Mouse (Mus musculus): Measurements from ENCODE around the gene Olfr523. TPM values are rescaled to one million over a fixed set of nuclear protein-coding genes. Genes with fewer than 3 reads are reported as not detected.

Olfr523 gene
- polyA plus RNA-seq, 1 experiment = not detected

DNA sequence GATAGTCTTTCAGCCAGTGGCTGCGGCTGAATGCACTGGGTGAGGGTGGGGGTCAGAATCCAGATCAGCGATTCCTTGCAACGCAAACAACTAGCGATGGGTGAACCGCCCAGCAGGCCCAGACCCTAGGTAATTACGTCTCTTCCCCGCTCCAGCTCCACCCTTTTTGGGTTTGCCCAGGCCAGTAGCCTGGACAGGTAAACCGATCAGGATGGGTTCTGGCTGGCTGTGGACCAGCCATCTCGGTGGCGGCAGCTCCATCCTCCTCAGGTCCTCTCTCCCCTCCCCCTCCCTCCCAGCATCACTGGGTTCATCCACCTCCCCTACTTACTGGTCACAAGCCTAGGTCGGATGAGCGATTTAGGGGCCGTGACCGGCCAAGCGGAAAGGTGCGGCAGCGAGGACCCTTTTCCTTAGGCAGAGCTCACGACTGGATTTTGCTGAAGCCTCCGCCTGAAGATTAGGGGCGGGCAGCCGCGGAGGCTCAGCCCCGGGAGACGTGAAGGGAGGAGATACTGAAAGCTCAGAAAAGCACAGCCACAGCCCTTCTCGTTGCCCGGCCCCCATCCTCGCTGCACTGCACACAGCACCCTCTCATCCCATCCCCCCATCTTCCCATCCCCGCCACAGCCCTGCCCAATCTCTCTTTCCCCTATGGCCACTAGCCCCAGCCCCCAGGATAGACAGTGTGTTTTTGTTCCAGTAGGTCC lies 18.6 kb upstream of the Olfr523 start, which contains the start of gene Sprn:
TSS of gene Sprn (minus strand) at position 660 of the 710 bp plus-strand sequence.
- no peak within 1 kb of the TSS; the same call in 1 of the 2 replicates for H3K4me3 ChIP-seq (ENCODE audit: insufficient read depth, low read depth, low read length)
- no peaks in the 10 kb centered on the region for H3K4me1 ChIP-seq (ENCODE audit: control insufficient read depth, insufficient read depth, insufficient read length, low read length)
- no peak within 1 kb of the TSS for H3K27ac ChIP-seq (replicated peaks; ENCODE audit: low read depth, low read length)

DNA sequence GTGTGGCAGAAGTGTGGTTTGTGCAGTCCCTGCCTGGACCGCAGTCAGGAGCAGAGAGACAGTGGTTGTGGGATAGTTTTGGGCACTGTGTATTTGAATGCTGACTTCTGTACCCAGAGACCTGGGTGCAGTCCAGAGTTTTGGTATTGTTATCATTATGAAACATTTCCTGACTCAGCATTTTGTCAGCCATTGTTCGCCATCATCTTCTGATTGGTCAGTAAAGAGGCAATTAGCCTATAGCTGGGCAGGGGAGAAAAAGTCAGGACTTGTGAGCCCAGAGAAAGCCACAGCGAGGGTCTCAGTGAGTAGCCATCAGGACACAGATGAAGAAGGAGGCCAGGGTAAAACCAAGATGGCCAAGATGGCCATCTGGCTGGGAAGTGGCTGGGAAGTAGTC lies 12.7 kb upstream of the Olfr523 start:
- Histone ChIP-seq H3K4me3 (ENCODE audit: insufficient read depth, low read depth, low read length) (no peak overlapping the region), H3K4me1 (ENCODE audit: control insufficient read depth, insufficient read depth, insufficient read length, low read length) (no peaks in the 10 kb centered on the region), H3K27ac (replicated peaks; ENCODE audit: low read depth, low read length) (no peak overlapping the region)

DNA sequence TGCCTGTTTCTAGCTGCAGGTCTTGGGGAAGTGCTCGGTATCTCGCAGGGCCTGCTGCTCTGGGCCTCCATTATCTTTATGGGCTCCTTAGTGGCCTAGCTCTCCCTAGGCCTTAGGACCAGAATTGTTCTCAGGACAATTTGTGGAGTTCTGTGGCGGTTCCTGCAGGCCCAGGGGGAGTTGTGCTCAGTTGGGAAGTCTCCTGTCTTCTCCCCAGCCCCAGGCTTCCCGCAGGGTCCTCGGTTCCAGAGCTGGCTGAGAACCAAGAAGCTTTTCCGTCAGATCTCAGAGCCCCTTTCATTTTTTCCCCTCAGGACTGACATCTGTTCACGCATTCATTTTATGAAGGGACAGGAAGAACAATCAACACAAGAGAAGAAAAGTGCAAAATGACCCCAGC lies 8.4 kb upstream of the Olfr523 start, which contains the start of gene Olfr522:
TSS of gene Olfr522 (minus strand) at position 101 of the 400 bp plus-strand sequence.
- Histone ChIP-seq H3K4me3 (ENCODE audit: insufficient read depth, low read depth, low read length) (no peak within 1 kb of the TSS), H3K27ac (replicated peaks; ENCODE audit: low read depth, low read length) (no peak within 1 kb of the TSS), H3K4me1 (ENCODE audit: control insufficient read depth, insufficient read depth, insufficient read length, low read length) (no peaks in the 10 kb centered on the region)

DNA sequence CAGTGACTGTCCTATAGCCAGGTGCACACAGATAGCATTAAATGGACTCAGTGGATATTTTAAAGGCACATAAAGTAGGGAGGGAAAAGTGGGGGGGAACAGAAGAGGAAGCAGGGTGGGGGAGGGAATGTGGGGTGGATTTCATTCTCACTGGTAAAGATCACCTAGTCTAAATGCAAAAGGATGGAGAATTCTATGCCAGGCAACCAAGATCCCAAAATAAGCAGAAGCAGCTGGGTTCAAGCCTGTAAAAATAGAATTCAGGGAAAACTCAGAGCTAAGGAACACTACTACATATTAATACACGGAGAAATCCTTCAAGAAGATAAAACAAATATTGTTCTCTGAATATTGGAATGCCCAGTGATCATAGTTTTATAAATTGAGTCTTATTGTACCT lies 5.1 kb upstream of the Olfr523 start:
- H3K4me1 ChIP-seq (ENCODE audit: control insufficient read depth, insufficient read depth, insufficient read length, low read length) = no peaks in the 10 kb centered on the region
- H3K4me3 ChIP-seq (ENCODE audit: insufficient read depth, low read depth, low read length) = no peak overlapping the region
- H3K27ac ChIP-seq (replicated peaks; ENCODE audit: low read depth, low read length) = no peak overlapping the region

DNA sequence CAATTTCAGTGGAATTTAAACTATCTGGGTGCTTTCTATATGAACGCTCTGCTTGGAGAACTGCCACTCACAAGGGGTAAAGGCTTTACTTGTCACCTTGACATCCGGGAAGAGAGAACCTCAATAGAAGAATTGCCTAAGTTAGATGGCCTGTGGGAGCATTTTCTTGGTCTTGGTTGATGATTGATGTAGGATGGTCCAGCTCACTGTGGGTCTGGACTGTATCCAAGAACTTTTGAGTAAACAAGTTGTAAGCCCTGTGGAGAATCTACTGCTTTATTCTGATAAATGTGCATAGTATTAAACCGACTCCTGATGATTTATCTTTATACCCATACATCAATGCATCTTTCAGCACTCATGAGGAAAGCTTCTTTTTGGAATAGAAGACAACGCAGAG lies 3.6 kb upstream of the Olfr523 start:
- no peak overlapping the region for H3K4me3 ChIP-seq (ENCODE audit: insufficient read depth, low read depth, low read length)
- no peaks in the 10 kb centered on the region for H3K4me1 ChIP-seq (ENCODE audit: control insufficient read depth, insufficient read depth, insufficient read length, low read length)
- H3K27ac ChIP-seq (replicated peaks; ENCODE audit: low read depth, low read length) = no peak overlapping the region

DNA sequence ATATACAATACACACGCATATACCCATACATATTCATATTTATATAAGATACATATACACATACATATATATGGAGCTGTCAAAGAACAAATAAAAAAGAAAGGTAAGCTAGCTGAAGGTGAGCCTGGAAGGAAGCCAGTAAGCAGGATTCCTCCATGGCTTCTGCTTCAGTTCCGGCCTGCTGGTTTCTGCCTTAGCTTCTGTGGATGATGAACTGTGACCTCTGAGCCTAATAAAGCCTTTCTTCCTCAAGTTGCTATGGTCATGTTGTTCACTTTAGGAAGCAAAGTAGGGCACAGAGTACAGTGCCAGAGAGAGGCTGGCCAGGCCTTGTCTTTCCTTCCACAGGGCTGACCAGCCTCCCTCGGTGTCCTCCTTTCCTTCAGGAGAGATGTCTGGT lies 2.2 kb upstream of the Olfr523 start:
- Histone ChIP-seq H3K4me3 (ENCODE audit: insufficient read depth, low read depth, low read length) (no peak overlapping the region), H3K27ac (replicated peaks; ENCODE audit: low read depth, low read length) (no peak overlapping the region), H3K4me1 (ENCODE audit: control insufficient read depth, insufficient read depth, insufficient read length, low read length) (no peaks in the 10 kb centered on the region)

DNA sequence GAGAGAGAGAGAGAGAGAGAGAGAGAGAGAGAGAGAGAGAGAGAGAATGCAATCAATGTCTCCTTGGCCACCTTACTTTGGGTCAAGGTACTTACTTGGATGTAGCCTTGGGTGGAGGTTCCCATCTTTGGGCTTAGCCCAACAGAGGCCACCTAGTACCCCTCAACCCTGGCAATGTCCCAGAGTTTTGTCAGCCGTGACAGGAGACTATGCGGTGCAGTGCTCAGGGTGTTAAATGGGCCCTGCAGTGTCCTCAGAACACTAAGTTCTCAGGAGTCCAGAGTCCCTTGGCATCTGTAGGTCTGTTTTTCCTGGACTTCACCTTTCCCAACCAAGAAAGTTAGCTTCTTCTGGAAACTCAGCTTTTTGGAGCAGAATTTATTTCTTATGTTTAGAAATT lies 6.2 kb downstream of the Olfr523 start:
- Histone ChIP-seq H3K4me3 (ENCODE audit: insufficient read depth, low read depth, low read length) (no peak overlapping the region), H3K4me1 (ENCODE audit: control insufficient read depth, insufficient read depth, insufficient read length, low read length) (no peaks in the 10 kb centered on the region), H3K27ac (replicated peaks; ENCODE audit: low read depth, low read length) (no peak overlapping the region)

DNA sequence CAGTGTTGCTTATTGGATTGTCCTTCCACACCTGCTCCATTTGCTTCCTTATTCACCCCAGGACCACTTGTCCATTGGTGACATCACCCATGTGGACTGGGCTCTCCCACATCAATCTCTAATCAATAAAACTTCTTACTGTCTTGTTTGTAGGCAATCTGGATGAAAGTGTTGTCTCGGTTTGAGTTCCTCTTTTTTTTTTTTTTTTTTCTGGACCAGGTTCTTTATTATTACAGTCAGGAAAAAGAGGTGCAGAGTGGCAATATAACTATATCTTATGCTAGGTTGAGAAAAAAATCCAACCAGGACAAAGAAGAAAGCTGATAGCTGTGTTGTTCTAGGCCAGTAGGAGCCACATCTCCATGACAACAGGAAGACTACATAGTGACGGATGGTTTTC lies 7.7 kb downstream of the Olfr523 start:
- Histone ChIP-seq H3K27ac (replicated peaks; ENCODE audit: low read depth, low read length) (no peak overlapping the region), H3K4me3 (ENCODE audit: insufficient read depth, low read depth, low read length) (no peak overlapping the region), H3K4me1 (ENCODE audit: control insufficient read depth, insufficient read depth, insufficient read length, low read length) (no peaks in the 10 kb centered on the region)

DNA sequence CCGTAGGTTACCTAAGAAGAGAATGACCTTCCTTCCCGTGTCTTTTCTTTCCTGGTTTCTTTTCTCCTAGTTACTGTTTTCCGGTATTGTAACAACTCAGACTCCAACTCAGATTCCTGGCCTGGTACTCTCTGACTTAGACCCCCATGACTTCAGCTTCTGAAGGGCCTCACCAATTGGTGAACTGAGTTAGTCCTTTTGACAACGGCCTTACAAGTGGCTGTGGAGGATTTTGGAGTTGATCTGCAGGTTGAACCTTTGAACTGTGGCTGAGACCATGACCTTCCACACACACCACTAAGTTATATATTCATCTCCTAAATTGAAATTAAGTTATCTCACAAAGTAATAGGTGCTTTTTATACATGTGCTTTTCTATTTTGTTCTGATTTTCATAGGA lies 11.2 kb downstream of the Olfr523 start:
- H3K4me1 ChIP-seq (ENCODE audit: control insufficient read depth, insufficient read depth, insufficient read length, low read length) = no peaks in the 10 kb centered on the region
- H3K4me3 ChIP-seq (ENCODE audit: insufficient read depth, low read depth, low read length) = no peak overlapping the region

DNA sequence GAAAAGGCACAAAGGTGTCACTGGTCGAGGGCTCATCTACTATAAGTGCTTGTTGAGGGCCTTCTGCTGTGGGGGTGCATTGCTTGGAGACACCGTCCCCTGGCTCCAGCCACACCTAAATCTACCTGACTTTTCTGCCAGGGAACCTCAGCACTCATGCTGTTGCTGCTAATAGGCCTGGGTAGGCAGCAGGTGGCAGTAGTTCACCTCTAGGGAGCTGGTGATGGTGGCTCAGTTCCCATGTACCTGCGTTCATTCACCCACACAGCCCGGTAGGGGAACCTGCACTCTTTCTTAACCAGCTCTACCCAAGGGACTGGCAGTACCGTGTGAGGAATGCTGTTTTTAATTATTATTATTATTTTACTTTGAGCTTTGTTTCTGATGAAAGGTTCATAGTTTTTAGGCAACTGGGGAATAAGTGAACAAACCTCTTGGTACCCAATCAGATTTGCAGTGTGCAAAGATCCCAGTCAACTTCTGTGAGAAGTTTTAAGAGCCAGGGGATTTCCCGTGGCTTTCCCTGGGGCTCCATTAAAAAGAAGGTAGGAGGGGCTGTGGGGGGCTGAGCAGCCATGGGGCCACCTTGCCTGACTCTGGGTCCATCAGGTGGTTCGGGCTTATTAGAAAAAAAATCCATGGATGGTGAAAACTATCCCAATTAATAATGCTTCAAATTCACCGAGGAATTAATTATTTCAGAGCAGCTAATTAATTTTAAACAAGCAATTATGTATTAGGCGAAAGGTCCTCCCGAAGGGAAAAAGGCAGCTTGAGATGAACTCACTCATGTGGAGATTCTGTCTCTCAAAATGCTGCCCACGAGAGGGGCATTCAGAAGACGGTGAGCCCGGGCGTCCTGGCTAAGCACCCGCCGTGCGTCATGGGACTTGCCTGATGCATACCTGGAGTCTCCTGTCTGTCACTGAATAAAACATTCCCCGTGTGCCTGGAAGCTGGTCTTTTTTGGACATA lies 13.9 kb downstream of the Olfr523 start:
- no peaks in the 10 kb centered on the region for H3K4me1 ChIP-seq (ENCODE audit: control insufficient read depth, insufficient read depth, insufficient read length, low read length)
- H3K27ac ChIP-seq (replicated peaks; ENCODE audit: low read depth, low read length) = no peak overlapping the region
- H3K4me3 ChIP-seq (ENCODE audit: insufficient read depth, low read depth, low read length) = no peak overlapping the region

More for the DNA sequence above, 11.2 kb downstream of the Olfr523 start:
- H3K27ac ChIP-seq (replicated peaks; ENCODE audit: low read depth, low read length) = no peak overlapping the region

DNA sequence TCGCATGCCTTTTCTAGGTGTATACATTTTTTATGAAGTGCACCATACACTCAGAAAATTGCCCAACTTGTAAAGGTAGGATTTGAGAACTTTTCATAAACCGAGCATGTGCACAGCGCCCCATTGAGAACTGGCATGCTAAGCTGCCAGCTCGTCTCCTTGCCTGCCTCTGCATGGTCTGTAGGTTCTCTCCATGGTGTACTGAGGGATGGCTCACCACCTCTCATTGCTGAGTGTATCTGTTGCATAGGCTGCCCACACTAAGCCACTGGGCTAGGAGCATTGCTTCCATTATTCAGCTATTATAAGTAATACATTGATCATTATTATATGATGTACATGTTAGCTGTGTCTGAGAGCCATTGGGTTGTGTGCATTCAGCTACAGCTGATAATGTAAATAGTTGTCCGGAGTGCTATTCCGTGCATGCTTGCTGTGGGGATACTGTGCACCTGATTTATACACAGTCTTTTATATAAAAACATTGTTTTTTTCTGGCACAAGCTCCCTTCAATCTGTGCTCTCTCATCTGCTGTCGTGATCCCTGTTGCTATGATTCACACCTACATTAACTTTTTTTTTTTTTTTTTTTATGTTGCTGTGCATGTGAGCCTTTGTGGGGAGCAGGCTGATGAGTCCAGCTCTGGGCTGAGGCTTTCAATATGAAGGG lies 14.8 kb downstream of the Olfr523 start:
- no peak overlapping the region for H3K27ac ChIP-seq (replicated peaks; ENCODE audit: low read depth, low read length)
- H3K4me1 ChIP-seq (ENCODE audit: control insufficient read depth, insufficient read depth, insufficient read length, low read length) = no peaks in the 10 kb centered on the region
- no peak overlapping the region for H3K4me3 ChIP-seq (ENCODE audit: insufficient read depth, low read depth, low read length)

DNA sequence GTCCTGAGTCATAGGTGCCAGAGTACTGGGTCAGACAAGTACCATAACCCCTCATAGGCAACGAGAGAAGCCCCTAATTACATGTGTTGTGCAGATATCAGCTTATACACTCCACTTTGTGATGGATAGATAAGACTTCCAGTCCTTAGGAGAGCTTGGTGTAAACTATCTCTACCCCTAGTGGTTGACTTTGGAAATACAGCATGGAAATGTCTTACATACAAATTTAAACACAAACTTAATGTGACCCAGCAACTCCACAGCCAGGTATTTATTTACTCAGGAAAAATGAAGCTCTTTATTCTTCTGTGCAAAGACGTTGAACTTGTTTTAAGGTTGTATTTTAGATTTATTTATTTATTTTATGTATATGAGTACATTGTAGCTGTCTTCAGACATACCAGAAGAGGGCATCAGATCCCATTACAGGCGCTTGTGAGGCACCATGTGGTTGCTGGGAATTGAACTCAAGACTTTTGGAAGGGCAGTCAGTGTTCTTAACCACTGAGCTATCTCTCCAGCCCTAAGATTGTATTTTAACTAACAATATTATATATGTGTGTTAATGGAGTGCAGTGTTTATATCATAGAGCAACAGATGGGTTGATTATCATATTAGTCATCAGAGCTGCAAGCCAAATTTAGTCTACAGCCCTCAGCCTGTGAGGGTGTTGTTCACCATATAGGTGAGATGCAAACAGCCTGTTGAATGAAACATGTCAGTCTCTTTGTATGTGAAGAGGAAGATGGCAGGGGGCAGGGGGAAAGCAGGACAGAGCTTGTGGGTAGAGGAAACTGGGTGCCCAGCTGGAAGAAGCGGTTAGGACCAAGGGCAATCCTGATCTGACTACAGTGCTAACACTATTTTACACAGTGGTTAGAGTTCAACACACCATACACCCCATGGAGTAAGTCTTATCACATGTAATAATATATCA lies 15.6 kb downstream of the Olfr523 start:
- Histone ChIP-seq H3K27ac (replicated peaks; ENCODE audit: low read depth, low read length) (no peak overlapping the region), H3K4me3 (ENCODE audit: insufficient read depth, low read depth, low read length) (no peak overlapping the region), H3K4me1 (ENCODE audit: control insufficient read depth, insufficient read depth, insufficient read length, low read length) (no peaks in the 10 kb centered on the region)

DNA sequence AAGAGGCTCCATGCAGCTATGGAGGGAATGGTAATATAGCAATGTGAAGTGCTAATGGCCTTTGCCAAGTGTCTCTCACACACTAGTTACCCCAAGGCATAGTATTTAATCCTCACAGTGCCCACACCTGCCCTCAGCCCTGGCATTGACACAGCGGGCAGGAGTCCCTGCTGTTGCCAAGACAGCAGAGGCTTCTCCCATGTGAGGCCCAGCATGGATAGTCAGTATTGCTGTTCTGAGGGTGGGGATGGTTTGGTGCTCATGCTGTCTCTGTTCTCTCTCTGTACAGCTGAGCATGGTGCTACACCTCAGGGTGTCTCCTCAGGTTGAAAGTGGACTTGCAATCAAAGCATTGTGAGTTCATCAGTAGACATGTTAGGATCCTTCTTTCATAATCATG lies 17.4 kb downstream of the Olfr523 start:
- no peak overlapping the region for H3K27ac ChIP-seq (replicated peaks; ENCODE audit: low read depth, low read length)
- no peak overlapping the region for H3K4me3 ChIP-seq (ENCODE audit: insufficient read depth, low read depth, low read length)
- H3K4me1 ChIP-seq (ENCODE audit: control insufficient read depth, insufficient read depth, insufficient read length, low read length) = no peaks in the 10 kb centered on the region

DNA sequence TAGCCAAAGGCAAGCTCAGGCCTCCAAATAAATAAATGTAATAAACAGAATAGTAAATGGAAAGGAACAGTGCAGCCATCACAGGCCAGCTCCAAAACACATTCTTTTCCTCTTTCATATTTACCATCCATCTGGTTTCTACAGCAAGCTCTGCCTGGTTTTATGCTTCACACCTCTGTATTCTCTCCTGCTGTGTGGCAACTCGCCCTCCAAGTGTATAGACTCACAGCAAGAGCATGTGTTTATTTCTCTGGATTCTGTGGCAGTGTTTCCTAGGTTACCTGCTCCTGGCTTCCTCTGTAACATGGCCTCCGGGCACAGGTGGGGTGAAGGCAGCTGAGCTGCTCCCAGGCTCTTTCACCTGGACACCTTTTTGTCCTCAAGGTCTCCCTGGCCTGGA lies 19.4 kb downstream of the Olfr523 start:
- Histone ChIP-seq H3K4me1 (ENCODE audit: control insufficient read depth, insufficient read depth, insufficient read length, low read length) (no peaks in the 10 kb centered on the region), H3K4me3 (ENCODE audit: insufficient read depth, low read depth, low read length) (no peak overlapping the region), H3K27ac (replicated peaks; ENCODE audit: low read depth, low read length) (no peak overlapping the region)
